Mouse (Mus musculus) embryonic facial prominence, embryonic 13.5 days (tissue): ENCODE data around the gene Pfdn5. TPM values are rescaled to one million over a fixed set of nuclear protein-coding genes. Genes with fewer than 3 reads are reported as not detected.
"Not testable (repeated sequence)": the region's sequence is repeated elsewhere in the genome, so short reads cannot be mapped to it uniquely, and the experiment has no call there.

Source experiments
- ATAC-seq: fragments of 200-750 bp; cut with Nextera tagmentation; 2 replicates; pipeline ENCODE4 v1.8.0; 2017; ENCODE audit warnings: low read depth; ENCODE audit not compliant: insufficient number of reproducible peaks, insufficient read depth, low FRiP score, low TSS enrichment
- H3K27ac ChIP-seq: fragments of 300-500 bp; sonication (generic); 2 replicates; pipeline ENCODE4 v1.5.1; 2015; ENCODE audit warnings: moderate library complexity, mild to moderate bottlenecking, inconsistent platforms
- H3K27me3 ChIP-seq: fragments of 300-500 bp; sonication (generic); 2 replicates; pipeline ENCODE4 v1.6.1; 2015; ENCODE audit warnings: mild to moderate bottlenecking, inconsistent platforms
- H3K36me3 ChIP-seq: fragments of 300-500 bp; sonication (generic); 2 replicates; pipeline ENCODE4 v1.6.1; 2015; ENCODE audit warnings: mild to moderate bottlenecking, inconsistent platforms
- H3K4me1 ChIP-seq: fragments of 300-500 bp; sonication (generic); 2 replicates; pipeline ENCODE4 v1.6.1; 2015; ENCODE audit warnings: inconsistent platforms
- H3K4me2 ChIP-seq: fragments of 300-500 bp; sonication (generic); 2 replicates; pipeline ENCODE4 v1.6.1; 2015; ENCODE audit warnings: moderate library complexity, mild to moderate bottlenecking, inconsistent platforms
- H3K4me3 ChIP-seq: fragments of 300-500 bp; sonication (generic); 2 replicates; pipeline ENCODE4 v1.5.1; 2015; ENCODE audit warnings: mild to moderate bottlenecking, inconsistent platforms
- H3K9ac ChIP-seq: fragments of 300-500 bp; sonication (generic); 2 replicates; pipeline ENCODE4 v1.6.1; 2015; ENCODE audit warnings: mild to moderate bottlenecking, inconsistent platforms
- H3K9me3 ChIP-seq: fragments of 300-500 bp; sonication (generic); 2 replicates; pipeline ENCODE4 v1.6.1; 2016; ENCODE audit warnings: inconsistent platforms
- WGBS: fragments of 180-500 bp; shearing (Covaris S2); methylation state at CpG from one replicate; pipeline ENCODE4 v1.1.7; 2015; ENCODE audit warnings: mixed read lengths; 5-methylcytosine and 5-hydroxymethylcytosine counted together
- polyA plus RNA-seq: library from polyadenylated mRNA; unstranded; fragments of >200 nt; fragmentation: Nextera tagmentation; extraction: Ambion mirVana; gene quantifications from 2 replicates; pipeline ENCODE4 v1.2.1, GENCODE M21; 2015

Gene Pfdn5
- polyA plus RNA-seq, 1 experiment from 2014 or later = 502 TPM

DNA sequence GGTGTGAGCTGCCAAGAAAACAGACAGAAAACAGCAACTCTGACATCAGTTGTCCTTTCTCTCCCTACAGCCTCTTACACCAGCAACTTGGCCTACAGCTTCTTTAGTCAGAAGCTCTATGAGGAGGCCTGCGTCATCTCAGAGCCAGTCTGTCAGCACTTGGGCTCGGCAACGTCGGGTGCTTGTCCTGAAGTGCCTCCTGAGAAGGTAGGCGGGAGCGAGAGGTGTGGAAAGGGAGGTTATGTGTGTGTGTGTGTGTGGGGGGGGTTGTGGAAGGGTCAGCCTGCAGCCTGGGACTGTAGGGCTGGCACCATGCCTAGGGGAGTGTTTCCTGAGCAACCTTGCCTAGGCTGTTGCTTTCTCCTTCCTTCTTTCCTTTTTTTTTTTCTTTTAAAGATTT, 23.4 kb upstream of the Pfdn5 start:
- Histone ChIP-seq H3K36me3 (peaks cover 82% of the 10 kb centered on the region), H3K9ac (no peak overlapping the region), H3K27me3 (no peaks in the 10 kb centered on the region), H3K9me3 (no peaks in the 10 kb centered on the region), H3K4me2 (no peak overlapping the region), H3K27ac (no peak overlapping the region), H3K4me1 (peaks cover 7% of the 10 kb centered on the region; the same call in 1 of the 2 replicates), H3K4me3 (no peak overlapping the region)
- 88% methylated on average over 6 of the region's 6 CpGs for WGBS
- no peak for ATAC-seq

DNA sequence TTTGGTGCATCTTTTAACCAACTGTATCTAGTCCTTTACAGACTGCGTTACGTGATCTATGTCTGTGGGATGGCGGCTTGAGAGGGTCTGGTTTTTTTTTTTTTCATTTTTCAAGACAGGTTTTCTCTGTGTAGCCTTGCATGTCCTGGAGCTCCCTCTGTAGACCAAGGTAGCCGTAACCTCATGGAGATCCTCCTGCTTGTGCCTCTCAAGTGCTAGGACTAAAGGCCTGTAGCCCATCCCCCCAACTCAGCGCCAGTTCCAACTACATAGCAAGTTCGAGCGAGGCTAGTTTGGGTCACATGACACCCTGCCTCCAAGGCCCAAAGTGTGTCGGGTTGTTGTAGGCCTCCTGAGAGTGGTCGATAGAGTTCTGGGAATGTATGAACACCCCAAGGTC, 17.2 kb upstream of the Pfdn5 start:
- no peak for ATAC-seq
- H3K27me3 ChIP-seq = no peaks in the 10 kb centered on the region
- 79% methylated on average over 9 of the region's 9 CpGs for WGBS
- H3K9ac ChIP-seq = no peak overlapping the region
- H3K4me1 ChIP-seq = no peaks in the 10 kb centered on the region
- H3K4me3 ChIP-seq = no peak overlapping the region
- H3K27ac ChIP-seq = no peak overlapping the region
- peaks cover 87% of the 10 kb centered on the region for H3K36me3 ChIP-seq
- no peak overlapping the region for H3K4me2 ChIP-seq
- no peaks in the 10 kb centered on the region for H3K9me3 ChIP-seq

DNA sequence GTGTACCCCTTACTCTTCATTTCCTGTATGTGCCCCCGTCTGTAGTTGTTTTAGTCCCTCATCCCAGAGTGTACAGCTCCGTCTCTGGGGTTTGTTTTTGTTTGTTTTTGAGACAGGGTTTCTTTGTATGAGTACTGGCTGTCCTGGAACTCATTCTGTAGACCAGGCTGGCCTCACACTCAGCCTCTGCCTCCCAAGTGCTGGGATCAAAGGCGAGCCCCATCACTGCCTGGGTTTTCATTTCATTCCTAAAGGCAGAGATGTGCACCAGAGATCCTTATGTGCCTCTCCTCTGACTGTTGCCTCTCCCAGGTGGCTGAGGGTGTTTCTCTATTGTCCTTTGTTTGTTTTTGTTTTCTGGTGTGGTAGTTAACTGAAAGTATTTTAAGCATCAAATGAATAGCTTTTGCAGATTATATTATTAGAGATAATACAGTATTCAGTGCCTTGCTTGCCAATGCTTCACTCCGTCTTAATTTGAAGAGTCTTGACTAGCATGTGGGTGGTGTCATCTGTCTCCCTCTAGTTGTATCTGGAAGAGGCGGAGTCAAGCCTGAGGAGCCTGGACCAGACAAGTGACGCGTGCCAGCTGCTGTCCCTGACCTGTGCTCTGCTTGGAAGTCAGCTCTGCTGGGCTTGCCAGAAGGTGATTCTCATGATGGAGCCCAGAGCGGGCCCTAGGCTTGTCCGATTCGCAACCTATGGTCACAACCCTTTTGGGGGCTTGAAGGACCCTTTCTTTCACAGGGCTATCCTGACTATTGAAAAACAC, 15.7 kb upstream of the Pfdn5 start:
- Histone ChIP-seq H3K27ac (no peak overlapping the region), H3K4me2 (no peak overlapping the region), H3K9me3 (no peaks in the 10 kb centered on the region), H3K27me3 (no peaks in the 10 kb centered on the region), H3K9ac (no peak overlapping the region), H3K36me3 (peaks cover 87% of the 10 kb centered on the region), H3K4me1 (no peaks in the 10 kb centered on the region), H3K4me3 (no peak overlapping the region)
- 78% methylated on average over 10 of the region's 10 CpGs for WGBS
- ATAC-seq = no peak

DNA sequence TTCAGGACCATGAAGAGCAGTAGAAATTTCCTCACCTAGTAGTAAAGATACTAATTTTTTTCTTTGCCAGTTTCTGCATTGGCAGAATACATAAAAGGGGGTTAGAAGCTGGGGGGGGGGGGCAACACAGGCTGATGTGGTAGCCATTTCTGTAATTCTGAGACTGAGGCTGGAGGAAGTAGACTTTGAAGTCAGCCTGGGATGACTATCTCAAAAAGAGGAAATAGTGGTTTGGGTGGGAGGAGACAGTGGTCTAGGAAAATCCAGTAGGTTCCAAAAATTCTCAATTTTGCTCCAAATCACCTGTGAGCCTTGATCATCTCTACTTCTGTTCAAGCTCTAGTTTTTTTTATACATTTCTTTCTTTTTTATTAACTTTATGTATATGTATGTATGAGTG, 14.4 kb upstream of the Pfdn5 start:
- H3K36me3 ChIP-seq = peaks cover 87% of the 10 kb centered on the region
- H3K4me2 ChIP-seq = no peak overlapping the region
- ATAC-seq = no peak
- no peaks in the 10 kb centered on the region for H3K4me1 ChIP-seq
- no peak overlapping the region for H3K4me3 ChIP-seq
- H3K9ac ChIP-seq = no peak overlapping the region
- H3K27ac ChIP-seq = no peak overlapping the region
- H3K9me3 ChIP-seq = no peaks in the 10 kb centered on the region
- no peaks in the 10 kb centered on the region for H3K27me3 ChIP-seq

DNA sequence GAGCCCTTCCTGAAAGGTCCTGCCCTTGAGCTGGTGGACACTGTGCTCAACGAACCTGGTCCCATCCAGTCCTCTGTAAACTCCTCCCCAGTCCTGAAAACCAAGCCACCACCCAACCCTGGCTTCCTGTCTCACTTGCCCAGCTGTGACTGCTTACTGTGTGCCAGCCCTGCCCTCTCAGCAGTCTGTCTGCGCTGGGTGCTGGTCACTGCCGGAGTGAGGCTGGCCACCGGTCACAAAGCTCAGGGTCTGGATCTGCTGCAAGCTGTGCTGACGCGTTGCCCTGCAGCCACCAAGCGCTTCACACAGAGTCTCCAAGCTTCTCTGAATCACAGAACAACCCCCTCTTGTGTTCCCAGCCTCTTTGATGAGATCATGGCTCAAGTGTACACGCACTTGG, 10.6 kb upstream of the Pfdn5 start:
- Histone ChIP-seq H3K4me3 (no peak overlapping the region), H3K27me3 (no peaks in the 10 kb centered on the region), H3K4me1 (no peaks in the 10 kb centered on the region), H3K9ac (no peak overlapping the region), H3K27ac (no peak overlapping the region), H3K4me2 (no peak overlapping the region), H3K36me3 (peaks cover 89% of the 10 kb centered on the region), H3K9me3 (no peaks in the 10 kb centered on the region)
- WGBS = 90% methylated on average over 8 of the region's 8 CpGs
- ATAC-seq = no peak

DNA sequence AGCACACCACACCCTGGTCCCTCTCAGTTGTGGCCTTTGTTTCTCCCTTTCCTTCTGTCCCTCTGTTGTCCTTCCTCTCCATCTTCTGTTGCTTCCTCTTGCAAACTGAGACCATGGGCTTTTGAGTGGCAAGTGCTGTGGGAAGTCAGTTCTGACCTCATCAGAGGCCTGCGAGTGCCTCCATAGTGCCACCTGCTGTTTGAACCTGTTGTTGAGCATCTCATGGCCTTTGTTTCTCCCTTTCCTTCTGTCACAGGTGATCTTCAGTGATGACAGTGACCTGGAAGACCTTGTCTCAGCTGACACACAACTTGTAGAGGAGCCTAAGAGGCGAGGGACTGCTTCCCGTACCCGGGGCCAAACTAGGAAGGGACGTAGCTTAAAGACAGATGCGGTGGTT, 9.7 kb upstream of the Pfdn5 start:
- Histone ChIP-seq H3K4me1 (no peaks in the 10 kb centered on the region), H3K4me2 (no peak overlapping the region), H3K27ac (no peak overlapping the region), H3K27me3 (no peaks in the 10 kb centered on the region), H3K4me3 (no peak overlapping the region), H3K9ac (peak overlapping the region; percentile 38; the same call in 1 of the 2 replicates), H3K9me3 (no peaks in the 10 kb centered on the region), H3K36me3 (peaks cover 91% of the 10 kb centered on the region)
- WGBS = 87% methylated on average over 6 of the region's 6 CpGs
- ATAC-seq = no peak

DNA sequence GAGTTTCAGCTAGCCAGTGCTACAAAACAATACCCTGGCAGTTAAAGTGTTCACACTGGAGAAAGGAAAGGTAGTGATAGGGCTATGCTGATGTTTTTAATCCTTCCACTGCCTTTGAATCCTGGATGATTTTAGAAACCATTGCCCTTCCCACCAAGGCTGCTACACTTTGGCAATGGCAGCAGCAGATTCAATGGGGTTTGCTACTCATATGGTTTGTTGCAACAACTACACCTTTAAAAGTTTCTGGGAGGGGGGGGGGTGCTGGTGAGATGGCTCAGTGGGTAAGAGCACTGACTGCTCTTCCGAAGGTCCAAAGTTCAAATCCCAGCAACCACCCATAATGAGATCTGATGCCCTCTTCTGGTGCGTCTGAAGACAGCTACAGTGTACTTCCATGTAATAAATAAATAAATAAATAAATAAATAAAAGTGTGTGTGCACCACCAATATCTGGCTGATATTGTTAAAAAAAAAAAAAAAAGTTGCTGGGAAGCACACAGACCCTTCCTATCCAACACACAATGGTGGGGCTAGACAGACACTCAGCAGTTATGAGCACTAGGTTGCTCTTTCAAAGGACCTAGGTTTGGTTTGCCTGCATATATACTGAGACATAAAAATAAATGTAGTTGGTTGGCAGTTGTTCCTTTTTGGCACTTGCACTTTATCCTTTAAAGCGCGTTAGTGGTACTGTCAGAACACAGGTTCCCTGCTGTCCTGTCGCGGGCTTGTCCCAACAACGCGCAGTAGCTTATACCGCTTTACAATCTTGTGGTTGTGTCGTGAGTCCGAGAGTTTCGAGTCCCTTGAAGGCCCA, 1.1 kb upstream of the Pfdn5 start:
- Histone ChIP-seq H3K4me3 (peak overlapping the region; percentile 12; the same call in 1 of the 2 replicates), H3K27me3 (no peaks in the 10 kb centered on the region), H3K36me3 (peaks cover 65% of the 10 kb centered on the region), H3K27ac (no peak overlapping the region), H3K9ac (no peak overlapping the region), H3K4me2 (peak overlapping the region; percentile 80), H3K4me1 (peaks cover 10% of the 10 kb centered on the region), H3K9me3 (no peaks in the 10 kb centered on the region)
- WGBS = 77% methylated on average over 12 of the region's 12 CpGs
- ATAC-seq = no peak

DNA sequence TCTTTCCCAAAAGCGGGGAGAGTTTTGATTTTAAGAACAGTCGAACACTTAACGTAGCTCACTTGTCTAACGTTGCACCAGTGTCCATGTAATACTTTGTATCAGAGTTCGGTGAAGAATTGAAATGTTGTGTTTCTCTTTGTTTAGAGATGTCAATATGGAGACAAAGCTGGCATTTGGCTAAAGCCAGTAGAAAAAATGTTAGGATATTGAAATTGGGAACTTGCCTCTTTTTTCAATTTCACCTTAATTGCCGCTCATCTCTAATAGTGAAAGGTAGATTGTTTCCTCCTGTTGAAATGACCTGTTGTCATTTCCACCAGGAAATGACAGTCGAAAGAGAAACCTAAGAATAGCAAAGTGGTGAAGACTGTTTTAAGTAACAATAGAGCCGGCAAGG, 976 bp downstream of the Pfdn5 start:
- peak overlapping the region; percentile 84 for H3K9ac ChIP-seq
- H3K4me1 ChIP-seq = peaks cover 16% of the 10 kb centered on the region
- WGBS = 68% methylated on average over 8 of the region's 8 CpGs
- H3K4me3 ChIP-seq = peak overlapping the region; percentile 85
- H3K36me3 ChIP-seq = peaks cover 58% of the 10 kb centered on the region
- H3K9me3 ChIP-seq = no peaks in the 10 kb centered on the region
- ATAC-seq = no peak
- H3K27me3 ChIP-seq = no peaks in the 10 kb centered on the region
- H3K4me2 ChIP-seq = peak overlapping the region; percentile 80
- no peak overlapping the region for H3K27ac ChIP-seq

DNA sequence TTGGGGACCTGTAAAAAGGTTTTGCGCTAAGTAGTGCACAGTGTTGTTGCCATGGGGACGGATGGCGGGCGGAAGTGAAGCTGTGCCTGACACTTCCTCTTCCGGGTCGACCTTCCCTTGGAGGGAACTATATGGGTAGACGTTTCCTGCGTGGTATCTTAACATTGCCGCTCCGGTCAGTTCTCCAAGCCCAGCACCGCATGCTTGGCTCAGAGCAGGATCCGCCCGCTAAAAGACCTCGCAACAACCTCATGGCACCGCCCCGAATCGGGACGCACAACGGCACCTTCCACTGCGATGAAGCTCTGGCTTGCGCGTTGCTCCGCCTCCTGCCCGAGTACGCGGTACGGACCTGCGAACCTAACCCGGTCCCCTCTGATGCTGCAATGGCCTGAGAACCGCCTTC, 5.7 kb downstream of the Pfdn5 start, which contains the start of gene Myg1:
Gene Myg1 (plus strand): TSS at position 100 of the 406 bp plus-strand sequence.
- H3K4me3 ChIP-seq = peak within 1 kb of the TSS; percentile 78
- no peaks in the 10 kb centered on the region for H3K9me3 ChIP-seq
- WGBS = 1% methylated on average over 30 of the region's 30 CpGs
- peak; percentile 85 for ATAC-seq
- no peaks in the 10 kb centered on the region for H3K27me3 ChIP-seq
- peak within 1 kb of the TSS; percentile 81 for H3K9ac ChIP-seq
- H3K27ac ChIP-seq = peak within 1 kb of the TSS; percentile 81
- peaks cover 26% of the 10 kb centered on the region for H3K4me1 ChIP-seq
- peak within 1 kb of the TSS; percentile 89 for H3K4me2 ChIP-seq
- H3K36me3 ChIP-seq = peaks cover 70% of the 10 kb centered on the region

DNA sequence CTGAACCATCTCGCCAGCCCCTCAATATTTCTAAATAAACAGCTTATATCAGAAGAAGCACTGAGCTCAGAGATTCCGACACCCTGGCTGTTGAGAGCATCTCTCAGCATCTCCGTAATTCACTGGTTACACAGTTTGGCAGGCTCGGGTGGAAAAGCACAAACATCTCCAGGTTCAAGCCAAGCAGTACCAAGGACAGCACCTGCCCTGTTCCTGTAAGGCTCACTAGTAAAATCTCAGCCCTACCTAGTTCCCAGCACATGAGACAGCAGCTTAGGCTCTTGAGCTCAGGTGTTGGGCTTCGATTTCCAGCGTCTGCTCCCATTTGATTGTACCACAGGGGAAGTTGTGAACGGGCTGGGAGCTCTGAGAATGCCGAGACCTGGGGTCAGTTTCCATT, 9.3 kb downstream of the Pfdn5 start:
- Histone ChIP-seq H3K4me3 (no peak overlapping the region), H3K9me3 (no peaks in the 10 kb centered on the region), H3K9ac (no peak overlapping the region), H3K27ac (no peak overlapping the region), H3K27me3 (no peaks in the 10 kb centered on the region), H3K36me3 (peaks cover 80% of the 10 kb centered on the region), H3K4me2 (no peak overlapping the region), H3K4me1 (peaks cover 20% of the 10 kb centered on the region)
- ATAC-seq = no peak
- 83% methylated on average over 8 of the region's 8 CpGs for WGBS

DNA sequence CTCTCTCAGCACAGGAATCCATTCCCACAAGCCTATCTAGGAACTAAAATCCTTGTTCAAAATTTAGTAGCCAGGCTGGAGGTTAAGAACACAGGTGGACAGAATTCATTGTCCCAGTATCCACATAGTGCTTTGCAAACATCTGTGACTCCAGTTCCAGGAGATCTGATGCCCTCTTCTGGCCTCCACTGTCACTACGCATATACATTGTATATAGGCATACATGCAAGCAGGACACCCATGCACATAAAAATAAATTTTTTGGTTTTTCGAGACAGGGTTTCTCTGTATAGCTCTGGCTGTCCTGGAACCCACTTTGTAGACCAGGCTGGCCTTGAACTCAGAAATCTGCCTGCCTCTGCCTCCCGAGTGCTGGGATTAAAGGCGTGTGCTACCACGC, 10.0 kb downstream of the Pfdn5 start:
- H3K9me3 ChIP-seq = not testable (repeated sequence)
- WGBS = 87% methylated on average over 5 of the region's 5 CpGs
- peaks cover 19% of the 10 kb centered on the region for H3K4me1 ChIP-seq

DNA sequence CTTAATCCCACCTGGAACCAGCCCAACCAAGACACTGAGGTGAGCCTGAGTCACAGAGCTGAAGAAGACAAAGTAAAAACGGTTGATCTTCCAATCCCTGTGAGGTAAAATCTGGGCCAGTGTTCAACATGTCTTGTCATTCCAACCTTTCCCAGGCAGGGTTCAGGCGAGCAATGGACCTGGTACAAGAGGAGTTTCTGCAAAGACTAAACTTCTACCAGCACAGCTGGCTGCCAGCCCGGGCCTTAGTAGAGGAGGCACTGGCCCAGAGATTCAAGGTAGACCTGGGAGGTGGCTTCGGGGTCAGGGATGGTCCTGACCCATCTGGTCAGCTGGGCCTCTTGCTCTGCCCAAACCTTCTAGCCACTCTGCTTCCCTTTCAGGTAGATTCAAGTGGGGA, 11.0 kb downstream of the Pfdn5 start:
- peaks cover 14% of the 10 kb centered on the region for H3K4me1 ChIP-seq
- H3K4me2 ChIP-seq = no peak overlapping the region
- H3K4me3 ChIP-seq = no peak overlapping the region
- ATAC-seq = no peak
- no peak overlapping the region for H3K9ac ChIP-seq
- 94% methylated on average over 4 of the region's 4 CpGs for WGBS
- peaks cover 81% of the 10 kb centered on the region for H3K36me3 ChIP-seq
- H3K9me3 ChIP-seq = no peaks in the 10 kb centered on the region
- no peak overlapping the region for H3K27ac ChIP-seq
- H3K27me3 ChIP-seq = no peaks in the 10 kb centered on the region

More for the DNA sequence above, 10.0 kb downstream of the Pfdn5 start:
- H3K4me3 ChIP-seq, H3K27me3 ChIP-seq, H3K27ac ChIP-seq, ATAC-seq, H3K4me2 ChIP-seq, H3K9ac ChIP-seq: not testable (repeated sequence)
- H3K36me3 ChIP-seq = peaks cover 77% of the 10 kb centered on the region
